Mouse (Mus musculus): ENCODE data around the gene Setd4.

GRCm38 (mm10) chr16:93575574-93575973 lies 28.3 kb downstream of the Setd4 start:
- TF ChIP-seq CTCF (IDR thresholded peaks at IDR 0.05; ENCODE audit: insufficient read depth, low read depth, low read length) (no peak), POLR2A (IDR thresholded peaks at IDR 0.05; ENCODE audit: insufficient read depth, low read depth, low read length) (no peak)
